Mouse (Mus musculus): ENCODE results near the gene Siglecg. TPM values are rescaled to one million over a fixed set of nuclear protein-coding genes. Genes with fewer than 3 reads are reported as not detected.

Siglecg gene
- total RNA-seq, 2 experiments from 2014 or later = 0.14 to 0.59 TPM

DNA sequence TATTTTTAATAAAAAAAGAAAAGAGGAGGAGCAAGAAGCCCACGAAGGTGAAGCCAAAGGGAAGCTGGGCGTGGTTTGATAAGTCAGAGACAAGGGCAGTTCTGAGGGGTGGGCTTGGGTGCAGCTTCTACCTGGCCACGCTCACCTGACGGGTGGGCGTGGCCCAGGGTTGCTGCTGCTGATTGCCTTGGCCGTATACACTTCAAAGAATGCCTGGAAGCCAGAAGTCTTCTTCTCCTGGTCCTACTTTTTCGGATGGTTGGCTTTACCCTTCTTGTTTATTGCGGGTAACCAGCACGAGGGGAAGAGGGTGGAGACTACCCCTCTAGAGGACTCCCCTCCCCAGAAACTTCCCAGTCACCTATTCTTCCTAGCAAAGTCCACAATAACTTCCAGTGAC, 34.7 kb downstream of the Siglecg start:
- DNase-seq = no peak

DNA sequence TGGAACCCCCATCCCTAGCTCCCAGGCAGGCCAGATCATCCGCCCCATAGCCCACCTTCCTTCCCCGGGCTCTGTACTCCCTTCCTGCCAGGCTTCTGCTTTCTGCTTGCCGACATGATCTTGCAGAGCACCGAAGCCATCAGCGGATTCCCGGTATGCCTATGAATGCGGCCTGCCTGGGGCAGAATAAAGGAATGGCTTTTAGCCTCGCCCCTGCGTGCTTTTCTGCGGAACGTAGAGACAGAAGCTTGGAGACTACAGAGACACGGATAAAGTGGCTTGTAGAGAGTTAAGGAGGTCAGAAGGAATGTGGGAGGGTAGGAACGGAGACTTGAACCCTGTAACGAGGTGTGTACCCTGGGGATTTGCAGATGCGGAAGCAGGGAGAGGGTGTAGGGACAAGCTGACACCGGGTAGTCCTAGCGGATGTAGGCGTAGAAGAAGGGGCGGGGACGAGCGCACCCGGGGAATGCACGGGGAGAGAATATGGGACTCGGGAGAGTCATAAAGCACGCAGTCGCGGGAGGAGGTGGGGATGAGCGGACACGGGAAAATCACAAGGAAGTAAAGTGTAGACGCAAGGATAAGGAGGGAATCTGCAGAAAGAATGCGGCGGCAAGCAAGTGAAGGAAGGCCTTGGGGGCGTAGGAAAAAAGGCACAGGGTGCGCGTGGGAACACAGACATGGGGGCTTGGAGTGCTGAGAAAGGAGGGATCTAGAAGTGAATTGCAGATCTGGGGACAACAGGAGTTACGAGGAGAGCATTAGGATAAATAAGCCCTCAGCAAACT, 35.3 kb downstream of the Siglecg start:
- DNase-seq = peak; percentile 67

DNA sequence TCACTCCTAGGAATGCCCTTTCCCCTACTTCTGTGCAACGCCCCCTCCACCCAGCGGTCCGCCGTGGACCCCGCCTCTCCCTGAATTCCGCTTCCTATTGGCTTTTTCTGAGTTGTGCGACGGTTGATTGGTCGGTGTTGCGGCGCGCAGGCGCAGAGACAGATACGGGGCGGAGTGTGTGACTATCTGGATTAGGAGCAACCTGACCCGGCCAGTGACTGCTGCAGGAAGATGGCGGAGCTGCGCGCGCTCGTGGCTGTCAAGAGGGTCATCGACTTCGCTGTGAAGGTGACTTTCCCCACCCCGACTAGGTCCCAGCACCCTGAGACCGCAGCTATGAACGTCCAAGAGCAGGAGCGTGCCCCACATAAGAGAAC, 35.9 kb downstream of the Siglecg start, which contains the start of the genes Etfb and Gm45233:
Etfb (plus strand) TSS at position 167 of the 377 bp plus-strand sequence.
Gm45233 (plus strand) TSS at position 212 of the 377 bp plus-strand sequence.
- DNase-seq = peak; percentile 90

DNA sequence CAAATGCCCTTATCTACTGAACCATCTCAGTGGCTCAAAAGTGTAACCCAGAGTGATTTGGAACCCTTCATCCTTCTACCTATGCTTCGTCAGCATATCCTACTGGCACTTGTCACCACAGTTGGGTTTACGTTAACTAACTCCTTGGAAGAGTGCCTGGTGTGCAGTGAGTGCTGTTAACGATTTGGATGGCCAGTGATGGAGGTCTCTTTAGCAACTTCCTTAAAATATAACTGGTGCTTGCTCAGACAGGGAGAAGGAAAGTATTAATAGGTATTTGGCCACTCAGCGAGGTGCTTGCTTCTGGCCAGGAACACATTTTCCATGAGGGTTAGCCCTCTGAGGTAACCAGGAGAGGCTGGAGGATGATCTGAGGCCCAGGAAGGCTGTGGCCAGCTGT, 39.8 kb downstream of the Siglecg start:
- DNase-seq = no peak

DNA sequence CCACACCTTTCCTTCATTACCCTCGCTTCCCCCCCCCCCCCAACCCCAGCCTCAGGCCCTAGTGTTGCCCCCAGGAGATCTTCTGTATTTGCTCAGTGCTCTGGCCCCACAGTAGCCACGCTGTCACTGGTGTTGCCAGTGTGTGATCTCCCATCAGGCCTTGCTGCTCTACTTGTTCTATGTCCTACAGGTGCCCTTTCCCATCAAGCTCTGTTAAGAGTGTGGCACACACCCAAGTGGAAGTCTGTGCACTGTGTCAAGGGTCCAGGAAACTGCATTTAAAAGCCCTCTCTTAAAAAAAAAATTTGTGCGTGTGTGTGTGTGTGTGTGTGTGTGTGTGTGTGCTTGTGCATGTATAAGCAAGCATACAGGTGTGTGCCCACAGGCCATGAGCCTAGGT, 40.2 kb downstream of the Siglecg start:
- no peak for DNase-seq

DNA sequence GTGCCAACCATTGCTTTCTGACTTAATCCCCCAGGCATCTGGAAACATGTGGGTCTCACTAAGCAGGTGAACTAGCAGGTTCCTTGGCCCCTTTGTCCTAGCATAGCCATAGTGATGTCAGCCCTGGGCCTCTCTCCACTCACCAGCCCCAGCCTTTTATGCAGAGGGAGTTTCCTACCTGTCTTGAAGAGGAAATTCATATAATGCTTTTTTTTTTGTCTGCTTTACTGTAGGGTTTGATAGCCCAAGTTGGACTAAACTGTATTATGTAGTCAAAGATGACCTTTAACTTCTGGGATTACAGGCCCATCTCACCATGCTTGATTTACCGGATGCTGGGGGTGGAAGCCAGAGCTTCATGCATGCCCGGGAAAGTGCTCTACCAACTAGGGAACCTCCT, 41.8 kb downstream of the Siglecg start:
- no peak for DNase-seq

DNA sequence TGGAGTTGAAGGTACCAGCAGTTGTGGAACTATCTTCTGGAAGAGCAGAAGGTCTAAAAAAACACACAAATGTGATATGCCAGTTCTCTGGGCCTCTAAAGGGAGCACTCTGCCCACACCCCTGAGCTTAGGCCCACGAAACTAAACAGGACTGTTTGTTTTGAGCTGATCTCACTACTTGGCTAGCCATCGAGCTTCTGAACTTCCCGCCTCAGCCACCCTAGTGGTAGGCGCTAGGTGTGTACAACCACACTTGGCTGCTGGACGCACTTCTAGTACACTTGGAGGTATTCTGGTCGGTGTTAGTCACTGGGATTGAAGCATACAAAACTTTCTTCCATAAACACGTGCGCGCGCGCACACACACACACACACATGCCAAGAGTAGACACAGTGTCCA, 43.7 kb downstream of the Siglecg start:
- no peak for DNase-seq

DNA sequence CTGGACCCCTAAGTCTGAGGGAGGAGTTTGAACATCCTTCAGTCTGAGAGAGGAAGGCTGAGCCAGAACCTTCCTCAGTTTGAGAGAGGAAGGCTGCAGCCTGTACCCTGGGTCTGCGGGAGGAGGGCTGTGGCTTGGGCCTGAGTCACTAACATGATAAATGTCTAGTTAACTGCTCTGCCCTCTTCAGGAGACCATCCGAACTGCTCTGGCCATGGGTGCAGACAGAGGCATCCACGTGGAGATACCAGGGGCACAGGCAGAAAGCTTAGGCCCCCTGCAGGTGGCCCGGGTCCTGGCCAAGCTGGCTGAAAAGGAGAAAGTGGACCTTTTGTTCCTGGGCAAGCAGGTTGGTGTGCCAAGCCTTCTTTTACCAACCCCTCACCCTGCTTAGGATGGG, 44.6 kb downstream of the Siglecg start:
- DNase-seq = no peak

DNA sequence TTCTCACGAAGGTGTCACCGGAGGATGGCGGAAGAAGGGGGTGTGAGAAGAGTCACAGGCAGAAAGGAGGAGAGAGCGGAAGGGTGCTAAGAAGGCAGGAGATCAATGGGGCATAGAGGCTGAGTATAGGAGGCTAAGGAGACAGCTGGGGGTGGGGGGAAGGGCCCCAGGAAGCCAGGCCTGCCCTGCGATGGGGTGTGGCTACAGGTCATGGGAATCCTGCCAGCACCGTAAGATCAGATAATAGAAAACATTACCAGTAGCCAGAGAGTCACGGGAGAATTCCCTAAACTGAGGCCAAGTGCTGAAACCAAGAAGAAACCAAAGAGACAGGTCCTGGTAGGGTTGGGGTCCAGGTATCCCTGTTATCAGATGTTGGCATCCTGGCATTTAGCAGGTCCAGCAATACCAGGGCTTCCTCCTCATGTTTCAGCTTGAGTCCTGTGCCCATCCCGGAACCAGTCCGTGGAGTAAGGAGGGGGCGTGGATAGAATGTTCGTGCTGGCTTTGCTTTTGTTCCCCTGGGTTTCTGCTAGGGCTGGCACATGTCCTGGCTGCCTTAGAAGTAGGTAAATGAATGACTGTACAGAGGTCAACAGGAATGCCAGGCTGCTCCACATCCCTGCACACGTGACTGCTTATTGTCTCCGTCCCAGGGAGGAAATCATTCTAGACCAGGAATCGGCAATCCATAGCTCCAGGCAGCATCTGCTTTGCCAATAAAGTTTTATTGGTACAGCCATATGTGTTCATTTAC, 45.8 kb downstream of the Siglecg start:
- no peak for DNase-seq

DNA sequence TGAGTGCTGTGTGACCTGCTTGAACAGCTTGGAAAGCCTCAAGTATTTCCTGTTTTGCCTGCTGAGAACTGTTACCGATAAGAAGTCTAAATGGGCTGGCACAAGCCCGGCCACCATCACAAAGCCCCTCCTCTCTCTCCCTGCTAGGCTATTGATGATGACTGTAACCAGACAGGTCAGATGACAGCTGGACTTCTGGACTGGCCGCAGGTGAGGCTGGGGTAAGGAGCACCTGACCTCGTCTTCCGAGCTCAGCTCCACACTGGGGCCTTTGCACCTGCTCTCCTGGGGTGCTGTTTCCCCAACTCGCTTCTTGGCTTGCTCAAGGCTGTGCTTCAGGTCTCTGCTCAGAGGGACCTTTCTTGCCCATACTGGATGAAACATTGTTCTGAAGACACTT, 46.4 kb downstream of the Siglecg start:
- no peak for DNase-seq

DNA sequence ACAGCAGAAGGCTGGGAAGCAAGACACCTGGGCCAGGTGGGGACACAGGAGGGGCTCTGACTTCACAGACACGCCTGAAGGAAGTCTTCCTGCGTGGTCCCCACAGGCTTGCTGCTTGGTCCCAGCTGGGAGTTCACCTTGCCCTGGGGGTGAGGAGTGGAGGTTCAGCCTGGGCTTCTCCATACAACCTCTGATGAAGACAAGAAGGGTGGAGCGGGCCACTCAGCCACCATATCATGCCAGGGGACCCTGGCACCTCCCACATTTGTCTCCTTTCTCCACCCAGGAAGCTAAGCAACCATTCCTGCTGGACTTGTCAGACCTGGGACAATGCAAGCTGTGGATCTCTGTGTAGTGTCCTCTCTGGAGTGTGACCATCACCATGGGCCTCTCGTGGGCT, 54.8 kb downstream of the Siglecg start, which contains the start of gene Vsig10l:
Vsig10l (plus strand) TSS at position 301 of the 400 bp plus-strand sequence.
- DNase-seq = no peak

DNA sequence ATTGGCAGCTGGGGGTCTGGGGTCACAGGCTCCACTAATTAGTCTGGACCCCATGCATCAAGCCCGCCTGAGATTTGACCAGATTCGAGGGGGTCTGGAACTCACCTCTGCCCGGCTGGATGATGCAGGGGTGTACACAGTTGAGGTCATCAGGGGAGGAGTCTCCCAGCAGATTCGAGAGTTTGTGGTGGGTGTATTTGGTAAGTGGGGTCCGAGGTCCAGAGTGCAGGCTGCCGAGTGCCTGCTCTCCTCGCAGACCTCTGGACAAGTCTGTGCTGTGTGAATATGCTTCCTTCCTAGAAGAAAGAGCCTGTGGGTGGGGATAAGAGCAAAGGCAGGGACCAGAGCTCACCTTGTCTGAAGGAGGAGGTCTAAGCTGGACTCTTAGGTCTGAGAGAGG, 56.0 kb downstream of the Siglecg start:
- no peak for DNase-seq

DNA sequence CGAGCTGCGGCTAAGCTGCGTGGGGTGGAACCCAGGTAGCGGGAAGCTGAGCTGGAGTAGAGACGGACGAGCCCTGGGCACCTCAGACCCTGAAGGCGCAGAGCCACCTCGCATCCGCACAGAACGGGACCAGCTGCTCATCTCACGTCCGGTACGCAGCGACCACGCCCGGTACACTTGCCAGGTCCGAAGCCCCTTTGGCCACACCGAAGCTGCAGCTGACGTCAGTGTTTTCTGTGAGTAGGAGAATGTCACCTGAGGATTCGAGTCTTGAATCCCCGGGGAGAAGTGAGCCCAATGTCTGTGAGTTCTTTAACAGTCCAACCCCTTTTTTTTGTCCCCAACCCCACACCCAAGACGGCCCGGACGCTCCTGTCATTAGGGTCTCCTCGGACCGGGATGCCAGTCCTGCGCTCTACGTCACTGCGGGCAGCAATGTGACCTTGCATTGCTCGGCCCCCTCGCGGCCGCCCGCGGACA, 56.9 kb downstream of the Siglecg start:
- peak; percentile 26 for DNase-seq

DNA sequence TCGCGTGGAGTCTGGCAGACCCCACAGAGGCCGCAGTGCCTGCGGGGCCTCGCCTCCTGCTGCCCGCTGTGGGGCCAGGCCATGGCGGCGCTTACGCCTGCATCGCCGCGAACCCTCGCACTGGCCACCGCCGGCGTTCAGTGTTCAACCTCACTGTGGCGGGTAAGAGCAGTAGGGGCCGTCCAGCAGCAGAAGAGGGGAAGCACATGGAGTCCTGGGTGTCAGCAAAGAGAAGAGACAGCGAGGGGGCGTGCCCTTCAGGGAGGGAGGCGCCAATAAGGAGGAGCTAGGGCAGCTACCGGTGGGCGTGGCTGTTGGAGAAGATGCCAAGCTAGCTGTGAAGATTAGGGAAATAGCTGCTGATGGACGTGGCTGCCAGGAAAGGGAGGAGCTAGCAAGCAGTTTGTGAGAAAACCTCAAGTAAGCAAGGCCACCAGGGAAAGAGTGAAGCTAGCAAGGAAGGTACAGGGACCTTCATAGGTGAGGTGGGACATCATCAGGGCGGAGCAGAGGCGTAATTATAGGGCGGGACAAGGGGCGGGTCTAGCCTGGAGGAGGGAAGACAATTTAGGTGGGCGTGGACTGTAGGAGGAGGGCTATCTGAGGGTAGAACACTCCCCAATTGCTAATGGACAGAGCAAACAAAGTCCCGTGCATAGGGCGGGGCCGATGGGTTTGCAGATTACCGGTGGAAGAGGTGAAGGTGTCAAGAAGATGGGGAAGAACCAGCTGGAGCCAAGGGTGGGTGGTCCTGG, 57.5 kb downstream of the Siglecg start:
- DNase-seq = peak; percentile 79

DNA sequence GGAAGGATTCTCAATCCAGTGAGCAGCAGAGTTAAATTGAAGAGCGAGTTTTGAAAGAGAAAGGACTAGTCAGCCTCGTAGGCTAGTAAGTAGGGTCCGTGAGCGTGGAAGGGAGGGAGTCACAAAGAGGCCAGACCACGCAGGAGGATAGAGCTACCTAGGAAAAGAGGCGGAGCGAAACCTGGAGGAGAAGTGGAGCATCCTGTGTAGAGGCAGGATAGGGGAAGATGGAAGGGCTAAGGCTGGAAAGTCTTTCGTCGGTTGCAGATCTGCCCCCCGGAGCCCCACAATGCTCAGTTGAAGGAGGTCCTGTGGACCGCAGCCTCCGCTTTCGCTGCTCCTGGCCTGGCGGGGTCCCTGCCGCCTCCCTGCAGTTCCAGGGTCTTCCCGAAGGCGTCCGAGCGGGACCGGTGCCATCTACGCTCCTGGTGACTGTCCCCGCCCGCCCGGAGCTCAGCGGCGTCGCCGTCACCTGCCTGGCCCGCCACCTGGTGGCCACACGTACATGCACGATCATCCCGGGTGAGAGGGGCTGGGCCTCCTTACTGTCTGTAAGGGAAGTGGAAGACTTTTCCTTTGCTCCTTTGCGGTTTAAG, 58.2 kb downstream of the Siglecg start:
- DNase-seq = peak; percentile 93

Small RNA genes within 50 kb of the gene (microRNA-seq; reads per million reads assigned to microRNA genes)
- 2.0 to 2.5 reads per million in 2 experiments for gene Mir7051

Other genes starting within 250 kb of the Siglecg start
- gene Zfp715, start 94.9 kb upstream of the Siglecg start, total RNA-seq (2021) = 10 to 100 TPM; 15.6 to 17.0 TPM
- gene Siglecf, start 56.9 kb upstream of the Siglecg start, total RNA-seq (2021) = not detected
- gene Lim2, start 19.5 kb downstream of the Siglecg start, total RNA-seq (2021) = not detected
- gene Nkg7, start 28.9 kb downstream of the Siglecg start, total RNA-seq (2021) = not detected
- gene Cldnd2, start 32.6 kb downstream of the Siglecg start, total RNA-seq (2021) = not detected
- 100 to 1,000 TPM; 346 to 421 TPM for gene Etfb, start 35.9 kb downstream of the Siglecg start, total RNA-seq (2021)
- gene Gm45233, start 35.9 kb downstream of the Siglecg start, total RNA-seq (2021) = 1 to 10 TPM in 1 of 2 experiments, under 1 TPM in 1; 0.66 to 1.2 TPM
- 1 to 10 TPM; 1.4 to 3.8 TPM for gene Vsig10l, start 54.9 kb downstream of the Siglecg start, total RNA-seq (2021)
- gene Iglon5, start 81.9 kb downstream of the Siglecg start, total RNA-seq (2021) = 1 to 10 TPM; 1.2 to 1.3 TPM
- gene 4931406B18Rik, start 97.7 kb downstream of the Siglecg start, total RNA-seq (2021) = not detected
- gene Cd33, start 136.2 kb downstream of the Siglecg start, total RNA-seq (2021) = 1 to 10 TPM; 3.1 to 3.9 TPM
- gene Zfp658, start 154.1 kb downstream of the Siglecg start, total RNA-seq (2021) = 1 to 10 TPM; 1.2 to 1.4 TPM
- gene Zfp719, start 171.4 kb downstream of the Siglecg start, total RNA-seq (2021) = 1 to 10 TPM; 6.1 to 7.3 TPM
- gene Zfp819, start 199.0 kb downstream of the Siglecg start, total RNA-seq (2021) = not detected
- gene Ceacam18, start 226.5 kb downstream of the Siglecg start, total RNA-seq (2021) = not detected